Mouse (Mus musculus) midbrain, embryonic 12.5 days (tissue): ENCODE data around the gene Pdia5. TPM values are rescaled to one million over a fixed set of nuclear protein-coding genes. Genes with fewer than 3 reads are reported as not detected.

Source experiments
- ATAC-seq: fragments of 200-750 bp; cut with Nextera tagmentation; 2 replicates; pipeline ENCODE4 v1.8.0; 2017; ENCODE audit warnings: low read depth, moderate TSS enrichment, moderate library complexity; ENCODE audit not compliant: low FRiP score
- H3K27ac ChIP-seq: fragments of 300-500 bp; sonication (generic); replicated peaks from 2 replicates; pipeline ENCODE4 v1.5.1; 2016; ENCODE audit warnings: mild to moderate bottlenecking
- H3K27me3 ChIP-seq: fragments of 300-500 bp; sonication (generic); 2 replicates; pipeline ENCODE4 v1.6.1; 2016; ENCODE audit warnings: mild to moderate bottlenecking
- H3K36me3 ChIP-seq: fragments of 300-500 bp; sonication (generic); 2 replicates; pipeline ENCODE4 v1.6.1; 2016
- H3K4me1 ChIP-seq: fragments of 300-500 bp; sonication (generic); 2 replicates; pipeline ENCODE4 v1.6.1; 2016
- H3K4me2 ChIP-seq: fragments of 300-500 bp; sonication (generic); replicated peaks from 2 replicates; pipeline ENCODE4 v1.6.1; 2016; ENCODE audit warnings: mild to moderate bottlenecking, moderate library complexity
- H3K4me3 ChIP-seq: fragments of 300-500 bp; sonication (generic); 2 replicates; pipeline ENCODE4 v1.5.1; 2016; ENCODE audit warnings: mild to moderate bottlenecking
- H3K9ac ChIP-seq: fragments of 300-500 bp; sonication (generic); replicated peaks from 2 replicates; pipeline ENCODE4 v1.6.1; 2016; ENCODE audit warnings: mild to moderate bottlenecking, moderate library complexity
- H3K9me3 ChIP-seq: fragments of 300-500 bp; sonication (generic); 2 replicates; pipeline ENCODE4 v1.6.1; 2016; ENCODE audit warnings: mild to moderate bottlenecking
- WGBS: fragments of 180-500 bp; shearing (Covaris S2); methylation state at CpG from one replicate; pipeline ENCODE4 v1.1.7; 2016; 5-methylcytosine and 5-hydroxymethylcytosine counted together
- polyA plus RNA-seq: library from polyadenylated mRNA; unstranded; fragments of >200 nt; fragmentation: Nextera tagmentation; extraction: Ambion mirVana; gene quantifications from 2 replicates; pipeline ENCODE4 v1.2.1, GENCODE M21; 2016

Gene Pdia5
- 17.4 and 20.9 TPM in 2 replicates for polyA plus RNA-seq

DNA sequence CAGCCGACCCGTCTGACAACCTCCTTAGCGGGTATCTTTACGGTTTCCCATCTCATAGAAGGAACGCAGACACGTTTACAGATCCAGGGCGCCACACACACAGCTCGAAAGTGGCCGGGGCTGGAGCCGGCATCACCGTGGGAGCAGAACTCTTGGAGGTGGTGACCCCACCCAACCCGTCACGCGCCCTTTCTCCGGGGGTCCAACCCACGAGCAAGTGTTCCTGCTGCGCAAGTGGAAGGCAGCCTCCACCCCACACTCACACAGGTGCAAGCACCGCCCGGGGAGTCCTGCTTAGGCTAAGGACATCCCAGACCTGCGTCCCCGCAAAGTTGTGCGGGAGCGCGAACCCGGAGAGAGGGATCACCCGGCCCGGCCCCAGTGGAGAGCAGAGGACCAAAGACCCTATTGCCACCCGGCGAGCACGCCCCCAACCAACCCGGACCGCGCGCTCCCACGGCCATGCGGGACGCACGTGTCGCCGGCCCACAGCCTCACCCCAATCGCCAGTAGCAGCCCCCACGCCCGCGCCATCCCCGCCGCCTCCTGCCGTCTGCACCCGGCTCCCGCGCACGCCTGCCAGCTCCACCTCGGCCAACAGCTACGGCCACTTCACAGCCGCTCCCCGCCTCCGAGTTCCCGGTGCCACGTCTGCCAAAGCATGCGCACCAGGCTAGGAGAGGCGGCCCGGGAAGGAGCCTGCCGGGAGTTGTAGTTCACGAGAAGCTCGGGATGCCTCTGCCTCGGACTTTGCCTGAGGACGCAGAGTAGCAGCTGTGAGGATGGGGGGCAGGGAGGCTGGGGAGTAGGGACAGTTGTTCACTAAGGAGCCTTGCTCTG is at the start of gene Pdia5:
Gene Pdia5 (minus strand): TSS at position 643 of the 840 bp plus-strand sequence.
- peak; percentile 95 for ATAC-seq
- under 1% methylated on average over 65 of the region's 66 CpGs for WGBS
- H3K27me3 ChIP-seq, result peaks cover 14% of the 10 kb centered on the region
- no peaks in the 10 kb centered on the region for H3K36me3 ChIP-seq
- peak within 1 kb of the TSS; percentile 61 for H3K9ac ChIP-seq
- no peaks in the 10 kb centered on the region for H3K9me3 ChIP-seq
- peak within 1 kb of the TSS; percentile 77 for H3K4me3 ChIP-seq
- peak within 1 kb of the TSS; percentile 93 for H3K4me2 ChIP-seq
- H3K4me1 ChIP-seq, result peaks cover 22% of the 10 kb centered on the region
- H3K27ac ChIP-seq, result no peak within 1 kb of the TSS

GRCm38 (mm10) chr16:35539041-35539440 is 48.4 kb upstream of the Pdia5 start:
- H3K27me3 ChIP-seq, result peaks cover 37% of the 10 kb centered on the region
- WGBS, result 52% methylated on average over 10 of the region's 10 CpGs
- H3K36me3 ChIP-seq, result no peaks in the 10 kb centered on the region
- ATAC-seq, result no peak
- H3K9ac ChIP-seq, result no peak overlapping the region
- H3K4me3 ChIP-seq, result no peak overlapping the region
- no peaks in the 10 kb centered on the region for H3K9me3 ChIP-seq
- no peak overlapping the region for H3K4me2 ChIP-seq
- peaks cover 25% of the 10 kb centered on the region for H3K4me1 ChIP-seq
- no peak overlapping the region for H3K27ac ChIP-seq

GRCm38 (mm10) chr16:35537651-35538050 is 47.0 kb upstream of the Pdia5 start:
- Histone ChIP-seq H3K9me3 (no peaks in the 10 kb centered on the region), H3K9ac (no peak overlapping the region), H3K27me3 (peaks cover 37% of the 10 kb centered on the region), H3K36me3 (no peaks in the 10 kb centered on the region), H3K4me1 (peaks cover 14% of the 10 kb centered on the region), H3K27ac (no peak overlapping the region), H3K4me2 (no peak overlapping the region), H3K4me3 (no peak overlapping the region)
- 86% methylated on average over 8 of the region's 8 CpGs for WGBS
- no peak for ATAC-seq

GRCm38 (mm10) chr16:35534630-35535029 is 44.0 kb upstream of the Pdia5 start:
- Histone ChIP-seq H3K4me1 (peaks cover 4% of the 10 kb centered on the region; the same call in 1 of the 2 replicates), H3K36me3 (no peaks in the 10 kb centered on the region), H3K4me3 (no peak overlapping the region), H3K9ac (no peak overlapping the region), H3K27ac (no peak overlapping the region), H3K9me3 (no peaks in the 10 kb centered on the region), H3K27me3 (peaks cover 37% of the 10 kb centered on the region), H3K4me2 (no peak overlapping the region)
- 68% methylated on average over 3 of the region's 3 CpGs for WGBS
- ATAC-seq, result no peak

GRCm38 (mm10) chr16:35524200-35524599 is 33.5 kb upstream of the Pdia5 start:
- 79% methylated on average over 4 of the region's 4 CpGs for WGBS
- no peak for ATAC-seq
- Histone ChIP-seq H3K4me3 (no peak overlapping the region), H3K27ac (no peak overlapping the region), H3K27me3 (no peaks in the 10 kb centered on the region), H3K36me3 (no peaks in the 10 kb centered on the region), H3K9ac (no peak overlapping the region), H3K4me1 (peaks cover 2% of the 10 kb centered on the region; the same call in 1 of the 2 replicates), H3K4me2 (no peak overlapping the region), H3K9me3 (no peaks in the 10 kb centered on the region)

DNA sequence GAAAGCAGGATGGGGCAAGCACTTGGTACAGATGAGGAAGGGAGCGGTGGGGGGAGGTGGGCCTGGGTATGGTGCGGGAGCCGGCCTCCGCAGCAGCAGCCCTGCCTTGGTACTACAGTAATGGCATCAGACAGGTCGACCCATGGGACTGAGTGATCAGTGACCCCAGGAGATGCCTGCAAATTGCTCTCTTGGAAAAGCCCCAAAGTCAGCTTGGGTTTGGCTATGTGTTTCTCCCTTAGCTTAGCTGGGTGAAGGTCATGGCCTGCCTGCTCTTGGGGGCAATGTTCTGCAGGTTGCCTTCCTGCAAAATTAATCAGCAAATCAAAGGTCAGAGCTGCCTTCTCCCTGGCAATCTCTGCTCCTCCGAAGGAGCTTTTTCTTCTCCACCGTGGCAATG is 28.6 kb upstream of the Pdia5 start:
- no peak overlapping the region for H3K9ac ChIP-seq
- H3K27me3 ChIP-seq, result no peaks in the 10 kb centered on the region
- 72% methylated on average over 7 of the region's 7 CpGs for WGBS
- H3K9me3 ChIP-seq, result no peaks in the 10 kb centered on the region
- no peak overlapping the region for H3K4me3 ChIP-seq
- no peak for ATAC-seq
- H3K4me1 ChIP-seq, result peaks cover 7% of the 10 kb centered on the region; the same call in 1 of the 2 replicates
- no peak overlapping the region for H3K4me2 ChIP-seq
- no peak overlapping the region for H3K27ac ChIP-seq
- no peaks in the 10 kb centered on the region for H3K36me3 ChIP-seq

GRCm38 (mm10) chr16:35517976-35518951 is 27.6 kb upstream of the Pdia5 start:
- Histone ChIP-seq H3K4me1 (peaks cover 7% of the 10 kb centered on the region; the same call in 1 of the 2 replicates), H3K36me3 (no peaks in the 10 kb centered on the region), H3K4me3 (no peak overlapping the region), H3K27me3 (no peaks in the 10 kb centered on the region), H3K9me3 (no peaks in the 10 kb centered on the region), H3K27ac (no peak overlapping the region), H3K9ac (no peak overlapping the region), H3K4me2 (no peak overlapping the region)
- 66% methylated on average over 23 of the region's 23 CpGs for WGBS
- ATAC-seq, result no peak

DNA sequence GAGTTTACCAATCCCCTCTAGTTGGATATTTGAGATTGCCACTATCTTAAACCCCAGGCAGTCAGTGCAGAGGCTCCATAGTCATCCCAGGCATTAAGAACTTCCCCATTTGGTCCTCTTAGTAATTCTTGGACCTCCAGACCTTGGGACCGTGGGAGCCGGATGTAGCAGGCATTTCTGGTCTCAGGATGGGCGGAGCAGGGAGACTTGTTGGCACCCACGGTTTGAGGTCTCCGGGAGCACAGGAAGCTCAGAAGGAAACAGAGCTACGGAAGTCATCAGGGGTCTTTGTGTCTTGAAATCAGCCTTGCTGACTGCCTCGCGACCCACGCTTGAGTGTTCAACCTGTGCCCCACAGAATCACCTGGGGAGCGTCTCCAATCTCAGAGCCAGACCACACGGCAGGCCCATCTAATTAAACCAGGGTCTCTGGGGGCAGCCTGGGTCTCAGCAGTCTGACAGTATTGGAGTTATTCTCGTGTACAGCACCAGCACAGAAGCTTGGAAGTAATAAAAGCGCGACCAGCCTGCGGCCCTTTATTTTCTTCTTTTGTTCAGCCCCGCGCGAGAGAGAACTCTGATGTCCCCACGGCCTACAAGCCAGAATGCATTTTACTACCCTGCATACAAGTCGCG is 25.4 kb upstream of the Pdia5 start:
- H3K4me2 ChIP-seq, result no peak overlapping the region
- no peaks in the 10 kb centered on the region for H3K36me3 ChIP-seq
- no peak overlapping the region for H3K9ac ChIP-seq
- H3K27ac ChIP-seq, result peak overlapping the region; percentile 27; the same call in 1 of the 2 replicates
- peaks cover 7% of the 10 kb centered on the region; the same call in 1 of the 2 replicates for H3K4me1 ChIP-seq
- no peak overlapping the region for H3K4me3 ChIP-seq
- H3K27me3 ChIP-seq, result no peaks in the 10 kb centered on the region
- 59% methylated on average over 21 of the region's 21 CpGs for WGBS
- ATAC-seq, result no peak
- no peaks in the 10 kb centered on the region; the same call in 1 of the 2 replicates for H3K9me3 ChIP-seq

DNA sequence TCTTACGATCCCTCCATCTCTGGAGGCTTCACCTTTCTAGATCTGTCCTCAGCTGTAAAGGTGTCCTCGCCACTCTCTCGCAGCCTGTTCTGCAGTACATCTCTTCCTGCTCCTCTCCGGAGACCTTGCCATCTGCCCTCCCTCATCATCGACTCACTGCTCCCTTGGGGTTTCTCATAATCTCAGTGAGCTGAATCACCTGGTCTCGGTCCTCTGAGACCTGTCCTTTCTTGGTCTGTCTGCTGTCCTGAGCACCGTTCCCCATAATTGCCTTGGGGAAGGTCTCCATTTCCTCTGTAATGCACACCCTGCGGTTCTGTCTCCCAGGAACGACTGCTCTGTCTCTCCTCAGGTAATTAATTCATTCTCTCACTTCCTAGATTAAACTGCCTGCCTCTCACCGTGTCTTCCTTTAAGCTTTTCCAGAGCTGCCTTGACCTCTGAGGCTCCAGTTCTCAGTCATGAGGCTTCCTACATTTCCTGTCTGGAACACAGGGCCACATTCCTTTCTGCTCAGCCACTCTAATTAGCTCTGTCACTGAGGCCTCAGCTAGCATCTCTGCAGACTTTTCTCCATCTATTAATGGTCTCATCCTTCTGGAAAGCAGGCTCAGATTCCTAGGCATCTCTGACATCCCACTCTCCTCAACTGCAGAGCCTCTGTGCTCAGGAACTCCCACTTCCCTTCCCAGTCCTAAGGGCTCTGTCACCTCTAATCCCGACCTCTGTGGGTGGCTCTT is 18.8 kb upstream of the Pdia5 start:
- ATAC-seq, result no peak
- Histone ChIP-seq H3K4me3 (no peak overlapping the region), H3K4me2 (no peak overlapping the region), H3K9ac (no peak overlapping the region), H3K27me3 (no peaks in the 10 kb centered on the region), H3K9me3 (no peaks in the 10 kb centered on the region; the same call in 1 of the 2 replicates), H3K36me3 (no peaks in the 10 kb centered on the region), H3K27ac (no peak overlapping the region), H3K4me1 (no peaks in the 10 kb centered on the region)
- WGBS, result 55% methylated on average over 11 of the region's 11 CpGs

GRCm38 (mm10) chr16:35508581-35508980 is 17.9 kb upstream of the Pdia5 start:
- no peaks in the 10 kb centered on the region for H3K36me3 ChIP-seq
- no peaks in the 10 kb centered on the region for H3K27me3 ChIP-seq
- H3K4me2 ChIP-seq, result no peak overlapping the region
- no peak for ATAC-seq
- no peaks in the 10 kb centered on the region; the same call in 1 of the 2 replicates for H3K9me3 ChIP-seq
- no peak overlapping the region for H3K4me3 ChIP-seq
- H3K27ac ChIP-seq, result no peak overlapping the region
- no peak overlapping the region for H3K9ac ChIP-seq
- WGBS, result 86% methylated on average over 6 of the region's 6 CpGs
- H3K4me1 ChIP-seq, result no peaks in the 10 kb centered on the region

DNA sequence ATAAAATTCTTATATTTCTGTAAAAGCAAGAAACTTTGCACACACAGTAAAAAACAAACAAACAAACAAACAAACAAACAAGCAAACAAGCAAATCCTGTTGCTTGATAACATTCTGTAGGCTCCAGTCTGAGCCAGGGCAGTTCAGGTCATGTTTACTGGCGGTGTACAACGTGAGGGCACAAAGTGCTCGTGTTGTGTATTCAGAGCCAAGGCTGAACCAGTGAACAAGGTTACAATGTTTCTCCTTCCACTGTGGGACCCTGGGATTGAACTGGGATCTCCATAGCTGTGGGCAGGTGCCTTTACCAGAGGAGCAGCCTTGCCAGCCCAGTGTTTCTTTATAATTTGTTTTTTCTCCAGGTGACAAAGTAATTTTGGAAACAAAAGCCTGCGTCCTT is 15.1 kb upstream of the Pdia5 start:
- H3K27ac ChIP-seq, result no peak overlapping the region
- ATAC-seq, result no peak
- no peaks in the 10 kb centered on the region for H3K9me3 ChIP-seq
- no peaks in the 10 kb centered on the region for H3K4me1 ChIP-seq
- H3K36me3 ChIP-seq, result no peaks in the 10 kb centered on the region
- H3K4me3 ChIP-seq, result no peak overlapping the region
- no peaks in the 10 kb centered on the region for H3K27me3 ChIP-seq
- WGBS, result 89% methylated on average over 4 of the region's 4 CpGs
- no peak overlapping the region for H3K9ac ChIP-seq
- H3K4me2 ChIP-seq, result no peak overlapping the region
